Mouse (Mus musculus) embryonic facial prominence, embryonic 12.5 days (tissue): ENCODE measurements around the gene Txndc2. TPM values are rescaled to one million over a fixed set of nuclear protein-coding genes. Genes with fewer than 3 reads are reported as not detected.
A peak's percentile ranks its signal among the peaks of the same experiment; 100 is the strongest.

Source experiments
- ATAC-seq: fragments of 200-750 bp; cut with Nextera tagmentation; 2 replicates; pipeline ENCODE4 v1.8.0; 2017; ENCODE audit not compliant: insufficient number of reproducible peaks, insufficient read depth, low FRiP score, low TSS enrichment
- H3K27ac ChIP-seq: fragments of 300-500 bp; sonication (generic); 2 replicates; pipeline ENCODE4 v1.5.1; 2016; ENCODE audit warnings: mild to moderate bottlenecking
- H3K27me3 ChIP-seq: fragments of 300-500 bp; sonication (generic); 2 replicates; pipeline ENCODE4 v1.6.1; 2016; ENCODE audit warnings: mild to moderate bottlenecking, moderate library complexity
- H3K36me3 ChIP-seq: fragments of 300-500 bp; sonication (generic); 2 replicates; pipeline ENCODE4 v1.6.1; 2016; ENCODE audit warnings: mild to moderate bottlenecking
- H3K4me1 ChIP-seq: fragments of 300-500 bp; sonication (generic); 2 replicates; pipeline ENCODE4 v1.6.1; 2016
- H3K4me2 ChIP-seq: fragments of 300-500 bp; sonication (generic); replicated peaks from 2 replicates; pipeline ENCODE4 v1.6.1; 2016; ENCODE audit warnings: mild to moderate bottlenecking, moderate library complexity
- H3K4me3 ChIP-seq: fragments of 300-500 bp; sonication (generic); 2 replicates; pipeline ENCODE4 v1.5.1; 2016; ENCODE audit warnings: mild to moderate bottlenecking
- H3K9ac ChIP-seq: fragments of 300-500 bp; sonication (generic); 2 replicates; pipeline ENCODE4 v1.6.1; 2016; ENCODE audit warnings: mild to moderate bottlenecking, moderate library complexity
- H3K9me3 ChIP-seq: fragments of 300-500 bp; sonication (generic); 2 replicates; pipeline ENCODE4 v1.6.1; 2016; ENCODE audit warnings: mild to moderate bottlenecking, moderate library complexity
- WGBS: fragments of 180-500 bp; shearing (Covaris S2); methylation state at CpG from one replicate; pipeline ENCODE4 v1.1.7; 2016; 5-methylcytosine and 5-hydroxymethylcytosine counted together
- polyA plus RNA-seq: library from polyadenylated mRNA; unstranded; fragments of >200 nt; fragmentation: Nextera tagmentation; extraction: Ambion mirVana; gene quantifications from 2 replicates; pipeline ENCODE4 v1.2.1, GENCODE M21; 2016

The Txndc2 gene
- polyA plus RNA-seq, 1 experiment from 2014 or later, result 0.14 TPM

DNA sequence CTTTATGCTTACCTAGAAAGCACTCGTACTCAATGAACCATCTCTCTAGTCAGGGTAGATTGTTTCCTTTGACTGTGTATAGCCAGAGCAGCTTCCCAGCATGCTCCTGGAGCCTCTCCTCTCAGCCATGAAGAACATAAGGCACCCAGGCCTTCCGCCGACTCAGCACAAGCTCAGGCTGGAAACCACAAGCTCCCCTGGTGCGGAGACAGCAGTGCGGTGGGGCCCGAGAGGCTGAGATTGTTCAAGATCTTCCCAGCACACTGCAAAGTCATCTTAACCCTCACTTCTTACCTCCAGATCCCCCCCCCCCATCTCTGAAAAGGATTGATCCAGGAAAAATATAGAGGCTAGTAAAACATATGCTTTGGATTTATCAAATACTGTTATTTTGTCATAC is 8.6 kb upstream of the Txndc2 start:
- Histone ChIP-seq H3K27ac (no peak overlapping the region), H3K27me3 (no peaks in the 10 kb centered on the region), H3K4me1 (no peaks in the 10 kb centered on the region), H3K4me3 (no peak overlapping the region), H3K4me2 (no peak overlapping the region), H3K9ac (no peak overlapping the region), H3K9me3 (no peaks in the 10 kb centered on the region), H3K36me3 (0 out of 2 replicates have a peak, but pooled peaks cover 9% of the 10 kb centered on the region)
- ATAC-seq, result no peak
- WGBS, result 90% methylated on average over 6 of the region's 6 CpGs

GRCm38 (mm10) chr17:65649175-65649493 is 7.2 kb upstream of the Txndc2 start:
- Histone ChIP-seq H3K9ac (no peak overlapping the region), H3K27me3 (no peaks in the 10 kb centered on the region), H3K4me3 (no peak overlapping the region), H3K27ac (no peak overlapping the region), H3K4me2 (no peak overlapping the region), H3K9me3 (no peaks in the 10 kb centered on the region), H3K36me3 (0 out of 2 replicates have a peak, but pooled peaks cover 9% of the 10 kb centered on the region), H3K4me1 (no peaks in the 10 kb centered on the region)
- no peak for ATAC-seq
- WGBS, result 93% methylated on average over 2 of the region's 2 CpGs

DNA sequence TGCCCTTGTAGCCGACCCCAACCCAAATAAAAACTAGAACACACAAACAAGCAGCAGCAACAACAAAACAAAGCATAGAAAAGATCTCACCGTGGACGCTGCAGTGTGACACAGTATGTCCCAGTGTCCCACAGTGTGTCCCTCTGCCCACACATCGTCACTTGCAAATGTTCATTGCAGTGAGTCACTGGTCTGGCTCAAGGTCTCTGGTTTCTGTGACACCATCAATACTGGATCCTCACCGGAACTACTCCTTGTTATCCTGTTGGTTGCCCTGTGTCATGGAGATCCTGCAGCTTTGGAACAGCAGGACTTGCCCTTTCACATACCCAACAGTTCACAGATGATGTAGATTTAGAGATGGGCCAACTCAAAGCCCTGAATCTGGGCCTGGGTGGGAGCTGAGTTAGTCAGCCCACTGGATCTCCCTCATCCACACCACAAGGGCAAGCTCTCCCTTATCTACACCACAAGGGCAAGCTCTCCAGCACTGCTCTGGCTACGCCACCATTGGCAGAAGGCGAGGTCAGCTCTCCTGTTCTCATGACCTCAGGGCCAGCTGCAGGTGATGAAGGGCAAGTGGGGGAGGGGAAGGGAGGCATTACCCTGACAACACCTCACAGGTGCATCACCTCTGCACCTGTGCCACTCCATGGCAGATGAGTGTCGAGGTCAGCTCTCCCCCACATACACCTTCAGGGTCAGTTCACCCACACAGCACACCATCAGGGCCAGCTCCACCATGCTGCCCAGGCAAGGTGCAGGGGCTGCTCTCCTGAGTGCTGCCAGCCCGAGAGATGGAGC is 6.6 kb upstream of the Txndc2 start:
- 0 out of 2 replicates have a peak, but pooled peaks have one; percentile 10 for ATAC-seq
- Histone ChIP-seq H3K4me2 (no peak overlapping the region), H3K4me3 (no peak overlapping the region), H3K27me3 (no peaks in the 10 kb centered on the region), H3K27ac (no peak overlapping the region), H3K36me3 (0 out of 2 replicates have a peak, but pooled peaks cover 9% of the 10 kb centered on the region), H3K9ac (no peak overlapping the region), H3K9me3 (no peaks in the 10 kb centered on the region), H3K4me1 (peaks cover 4% of the 10 kb centered on the region; the same call in 1 of the 2 replicates)
- WGBS, result 88% methylated on average over 9 of the region's 9 CpGs

DNA sequence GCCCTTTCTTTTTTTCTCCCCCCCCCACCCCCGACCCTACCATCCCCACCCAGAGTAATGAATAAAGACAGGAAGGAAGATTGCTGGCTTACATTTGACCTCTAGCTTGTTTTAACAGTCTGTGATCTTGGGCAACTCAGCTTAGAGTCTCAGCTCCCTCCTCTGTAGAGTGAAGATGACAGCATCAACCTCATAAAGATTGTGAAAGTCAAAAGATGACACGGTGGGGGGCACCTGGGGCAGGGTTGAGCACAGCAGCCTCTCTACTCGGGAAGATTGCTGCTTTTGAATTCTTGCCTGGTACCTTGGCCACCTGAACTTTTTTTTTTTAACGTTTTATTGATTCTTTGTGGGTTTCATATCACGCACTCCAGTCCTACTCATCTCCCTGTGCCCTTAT is 6.0 kb upstream of the Txndc2 start:
- no peak overlapping the region for H3K9ac ChIP-seq
- H3K4me2 ChIP-seq, result no peak overlapping the region
- H3K9me3 ChIP-seq, result no peaks in the 10 kb centered on the region
- no peaks in the 10 kb centered on the region for H3K27me3 ChIP-seq
- H3K27ac ChIP-seq, result no peak overlapping the region
- no peak for ATAC-seq
- no peak overlapping the region for H3K4me3 ChIP-seq
- 64% methylated on average over 5 of the region's 5 CpGs for WGBS
- H3K4me1 ChIP-seq, result peaks cover 10% of the 10 kb centered on the region
- H3K36me3 ChIP-seq, result 0 out of 2 replicates have a peak, but pooled peaks cover 9% of the 10 kb centered on the region

GRCm38 (mm10) chr17:65647226-65647625 is 5.3 kb upstream of the Txndc2 start:
- no peak overlapping the region for H3K9ac ChIP-seq
- no peak for ATAC-seq
- H3K27me3 ChIP-seq, result no peaks in the 10 kb centered on the region
- no peak overlapping the region for H3K27ac ChIP-seq
- H3K4me3 ChIP-seq, result no peak overlapping the region
- no peak overlapping the region for H3K4me2 ChIP-seq
- H3K36me3 ChIP-seq, result 0 out of 2 replicates have a peak, but pooled peaks cover 6% of the 10 kb centered on the region
- WGBS, result 82% methylated on average over 6 of the region's 6 CpGs
- peaks cover 17% of the 10 kb centered on the region for H3K4me1 ChIP-seq
- no peaks in the 10 kb centered on the region for H3K9me3 ChIP-seq

GRCm38 (mm10) chr17:65643579-65643978 is 1.6 kb upstream of the Txndc2 start:
- H3K36me3 ChIP-seq, result no peaks in the 10 kb centered on the region
- no peaks in the 10 kb centered on the region for H3K9me3 ChIP-seq
- H3K4me1 ChIP-seq, result peaks cover 18% of the 10 kb centered on the region
- H3K4me3 ChIP-seq, result no peak overlapping the region
- peak overlapping the region; percentile 67; the same call in 1 of the 2 replicates for H3K27ac ChIP-seq
- H3K9ac ChIP-seq, result no peak overlapping the region
- 67% methylated on average over 5 of the region's 5 CpGs for WGBS
- ATAC-seq, result no peak
- no peak overlapping the region for H3K4me2 ChIP-seq
- no peaks in the 10 kb centered on the region for H3K27me3 ChIP-seq

- Histone ChIP-seq H3K9ac (no peak overlapping the region), H3K27ac (peak overlapping the region; percentile 67; the same call in 1 of the 2 replicates), H3K4me3 (no peak overlapping the region), H3K4me1 (peaks cover 18% of the 10 kb centered on the region), H3K4me2 (peak overlapping the region; percentile 23; the same call in 1 of the 2 replicates), H3K27me3 (no peaks in the 10 kb centered on the region), H3K36me3 (no peaks in the 10 kb centered on the region), H3K9me3 (no peaks in the 10 kb centered on the region)
- ATAC-seq, result no peak
- WGBS, result 24% methylated on average over 10 of the region's 10 CpGs
Measured at GRCm38 (mm10) chr17:65643051-65643521, 1.1 kb upstream of the Txndc2 start.

DNA sequence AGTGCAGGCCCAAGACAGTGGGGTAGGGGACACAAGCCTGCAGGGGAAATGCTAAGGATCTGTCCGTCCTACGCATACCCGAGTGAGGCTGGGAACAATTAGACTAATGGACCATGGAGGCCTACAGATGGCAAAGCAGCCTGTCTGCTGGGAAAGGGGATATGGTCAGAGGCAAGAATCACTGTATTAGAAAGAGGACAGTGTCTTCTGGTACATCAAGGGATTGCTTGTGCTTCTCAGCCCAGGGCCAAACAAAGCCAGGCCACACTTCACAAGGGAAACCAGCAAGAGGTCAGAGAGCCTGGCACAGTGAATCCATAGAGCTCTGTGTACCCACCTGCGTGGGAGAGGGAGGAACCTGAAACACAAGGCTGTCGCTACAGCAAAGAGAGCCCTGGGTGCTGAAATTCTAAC is 617 bp upstream of the Txndc2 start:
- no peak overlapping the region for H3K27ac ChIP-seq
- H3K36me3 ChIP-seq, result no peaks in the 10 kb centered on the region
- no peak overlapping the region for H3K9ac ChIP-seq
- no peak overlapping the region for H3K4me3 ChIP-seq
- H3K27me3 ChIP-seq, result no peaks in the 10 kb centered on the region
- 15% methylated on average over 5 of the region's 5 CpGs for WGBS
- H3K4me2 ChIP-seq, result 0 out of 2 replicates have a peak overlapping the region, but pooled peaks have one; percentile 23
- no peaks in the 10 kb centered on the region for H3K9me3 ChIP-seq
- no peak for ATAC-seq
- peaks cover 18% of the 10 kb centered on the region for H3K4me1 ChIP-seq

DNA sequence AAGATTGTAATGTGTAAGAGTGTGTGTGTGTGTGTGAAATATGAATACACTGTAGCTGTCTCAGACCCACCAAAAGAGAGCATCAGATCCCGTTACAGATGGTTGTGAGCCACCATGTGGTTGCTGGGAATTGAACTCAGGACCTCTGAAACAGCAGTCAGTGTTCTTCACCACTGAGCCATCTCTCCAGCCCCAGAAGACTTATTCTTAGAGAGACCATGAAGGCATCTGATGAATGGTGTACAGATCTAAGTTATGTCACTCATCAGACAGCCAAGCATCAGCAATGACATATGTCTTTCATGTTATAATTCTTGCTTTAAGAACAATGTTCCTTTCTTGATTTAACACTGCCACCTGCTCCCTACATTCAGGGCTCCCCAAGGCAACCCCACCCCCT is 2.8 kb downstream of the Txndc2 start:
- 81% methylated on average over 1 of the region's 1 CpGs for WGBS
- Histone ChIP-seq H3K36me3 (no peaks in the 10 kb centered on the region), H3K4me2 (no peak overlapping the region), H3K27me3 (no peaks in the 10 kb centered on the region), H3K9me3 (no peaks in the 10 kb centered on the region), H3K4me3 (no peak overlapping the region), H3K4me1 (peaks cover 18% of the 10 kb centered on the region), H3K27ac (no peak overlapping the region), H3K9ac (no peak overlapping the region)
- no peak for ATAC-seq

DNA sequence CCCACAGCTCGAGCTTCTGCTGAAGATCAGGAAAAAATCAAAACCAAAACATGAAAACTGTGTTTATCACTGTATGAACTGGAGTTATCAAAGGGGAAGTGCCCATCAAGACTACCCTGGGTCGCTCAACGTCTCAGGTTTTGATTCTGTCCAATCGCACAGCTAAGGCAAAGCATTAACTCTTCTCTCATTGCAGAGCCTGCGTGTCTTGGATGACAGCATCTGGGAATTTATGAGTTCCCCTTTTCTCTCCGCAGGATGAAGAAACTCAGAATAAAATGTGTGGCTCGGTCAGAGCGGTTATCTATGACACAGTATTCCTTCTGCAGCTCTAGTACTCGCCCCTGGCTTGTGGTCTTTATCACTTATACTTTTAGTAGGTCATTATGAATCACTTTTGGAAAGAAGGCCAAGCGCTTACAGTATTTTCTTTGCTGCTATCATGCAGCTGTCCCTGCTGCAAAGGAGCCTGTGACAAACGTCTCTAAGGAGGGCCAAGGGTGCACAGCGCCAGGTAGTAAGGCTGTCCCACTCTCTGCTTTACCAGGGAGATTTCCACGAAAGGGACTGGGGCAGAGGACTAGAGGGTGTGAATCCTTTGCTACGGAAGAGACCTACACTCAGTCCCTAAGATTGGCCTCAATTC is 6.1 kb downstream of the Txndc2 start:
- Histone ChIP-seq H3K4me2 (no peak overlapping the region), H3K27ac (no peak overlapping the region), H3K4me3 (no peak overlapping the region), H3K9me3 (no peaks in the 10 kb centered on the region), H3K36me3 (no peaks in the 10 kb centered on the region), H3K27me3 (no peaks in the 10 kb centered on the region), H3K4me1 (no peaks in the 10 kb centered on the region), H3K9ac (no peak overlapping the region)
- 83% methylated on average over 14 of the region's 14 CpGs for WGBS
- ATAC-seq, result no peak

GRCm38 (mm10) chr17:65629943-65630342 is 12.0 kb downstream of the Txndc2 start:
- no peak for ATAC-seq
- H3K4me2 ChIP-seq, result no peak overlapping the region

More at GRCm38 (mm10) chr17:65629943-65630342, 12.0 kb downstream of the Txndc2 start:
- H3K4me3 ChIP-seq, result no peak overlapping the region
- H3K9ac ChIP-seq, result no peak overlapping the region
- H3K27me3 ChIP-seq, result no peaks in the 10 kb centered on the region
- no peak overlapping the region for H3K27ac ChIP-seq
- H3K9me3 ChIP-seq, result no peaks in the 10 kb centered on the region
- WGBS, result 78% methylated on average over 6 of the region's 6 CpGs
- H3K36me3 ChIP-seq, result no peaks in the 10 kb centered on the region
- H3K4me1 ChIP-seq, result no peaks in the 10 kb centered on the region
